Mouse (Mus musculus) limb, embryonic 10.5 days (tissue): ENCODE results near the gene Spo11. TPM values are rescaled to one million over a fixed set of nuclear protein-coding genes. Genes with fewer than 3 reads are reported as not detected.

ENCODE experiments used
- DNase-seq: peaks from one replicate; pipeline ENCODE4 v3.0.0-alpha.2; 2017; ENCODE audit warnings: low spot score
- H3K27ac ChIP-seq: fragments of 300-500 bp; sonication (generic); 2 replicates; pipeline ENCODE4 v1.5.1; 2016; ENCODE audit warnings: mild to moderate bottlenecking
- H3K27me3 ChIP-seq: fragments of 300-500 bp; sonication (generic); 2 replicates; pipeline ENCODE4 v1.6.1; 2016; ENCODE audit warnings: low read depth, mild to moderate bottlenecking; ENCODE audit not compliant: poor library complexity, severe bottlenecking
- H3K36me3 ChIP-seq: fragments of 300-500 bp; sonication (generic); 2 replicates; pipeline ENCODE4 v1.6.1; 2016; ENCODE audit warnings: mild to moderate bottlenecking, moderate library complexity
- H3K4me1 ChIP-seq: fragments of 300-500 bp; sonication (generic); 2 replicates; pipeline ENCODE4 v1.6.1; 2016
- H3K4me3 ChIP-seq: fragments of 300-500 bp; sonication (generic); 2 replicates; pipeline ENCODE4 v1.5.1; 2016; ENCODE audit warnings: mild to moderate bottlenecking, moderate library complexity
- H3K9me3 ChIP-seq: fragments of 300-500 bp; sonication (generic); replicated peaks from 2 replicates; pipeline ENCODE4 v1.6.1; 2016; ENCODE audit warnings: mild to moderate bottlenecking
- WGBS: fragments of 180-500 bp; shearing (Covaris S2); methylation state at CpG from one replicate; pipeline ENCODE4 v1.1.7; 2016; 5-methylcytosine and 5-hydroxymethylcytosine counted together
- polyA plus RNA-seq: library from polyadenylated mRNA; unstranded; fragments of >200 nt; fragmentation: Nextera tagmentation; extraction: Ambion mirVana; gene quantifications from 2 replicates; pipeline ENCODE4 v1.2.1, GENCODE M21; 2016

Gene Spo11
- polyA plus RNA-seq, 1 experiment from 2014 or later, result 0.79 TPM

DNA sequence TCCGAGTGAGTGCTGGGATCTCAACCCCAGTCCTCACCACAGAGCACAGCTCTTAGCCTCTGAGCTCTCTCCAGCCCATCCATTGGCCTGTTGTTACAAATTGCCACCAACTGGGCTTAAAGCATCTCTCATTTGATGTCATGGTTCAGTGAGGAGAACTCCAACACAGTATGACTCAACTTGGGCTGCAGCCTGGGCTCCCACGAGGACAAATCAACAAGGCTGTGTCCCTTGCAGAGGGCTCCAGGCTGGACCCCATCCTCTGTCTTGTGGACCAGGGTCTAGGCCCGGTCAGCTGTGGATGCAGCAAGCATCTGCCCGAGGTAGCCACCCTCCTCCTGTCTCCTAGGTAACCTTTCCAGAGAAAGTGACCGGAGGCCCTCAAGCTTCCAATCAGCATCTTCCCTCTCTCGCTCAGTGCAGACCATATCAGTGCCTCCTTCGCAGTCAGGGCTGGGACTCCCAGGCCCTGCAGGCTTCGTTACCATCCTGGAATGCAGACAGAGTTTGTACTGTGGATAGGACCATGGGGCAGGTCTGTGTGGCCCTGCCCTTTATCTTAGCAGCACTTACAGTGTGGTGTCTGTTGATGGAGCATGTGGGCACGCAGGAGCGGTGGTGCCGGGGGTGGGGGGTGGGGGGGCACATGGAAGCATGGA, 65.1 kb downstream of the Spo11 start:
- WGBS, result 81% methylated on average over 11 of the region's 11 CpGs
- Histone ChIP-seq H3K4me3 (no peak overlapping the region), H3K4me1 (peaks cover 25% of the 10 kb centered on the region), H3K9me3 (no peaks in the 10 kb centered on the region), H3K36me3 (no peaks in the 10 kb centered on the region), H3K27me3 (no peaks in the 10 kb centered on the region), H3K27ac (no peak overlapping the region; the same call in 1 of the 2 replicates)
- DNase-seq, result no peak

Other genes starting within 250 kb of the Spo11 start
- gene Bmp7, start 37.4 kb upstream of the Spo11 start, polyA plus RNA-seq, result 31.3 and 39.5 TPM in 2 replicates
- gene Rae1, start 22.4 kb downstream of the Spo11 start, polyA plus RNA-seq, result 179 and 196 TPM in 2 replicates
- 74.1 and 97.5 TPM in 2 replicates for gene Rbm38, start 42.8 kb downstream of the Spo11 start, polyA plus RNA-seq
- 0.06 TPM in 1 of 2 replicates, not detected in the other for gene Ctcfl, start 141.8 kb downstream of the Spo11 start, polyA plus RNA-seq
- not detected in 2 replicates for gene Pck1, start 175.3 kb downstream of the Spo11 start, polyA plus RNA-seq
- gene Zbp1, start 241.2 kb downstream of the Spo11 start, polyA plus RNA-seq, result not detected in 2 replicates